Mouse (Mus musculus): ENCODE data around the gene Adam23. TPM values are rescaled to one million over a fixed set of nuclear protein-coding genes. Genes with fewer than 3 reads are reported as not detected.

Adam23 gene
- total RNA-seq, 1 experiment from 2014 or later, result not detected

Other genes with a start within 250 kb of the Adam23 start
- not detected in 2 replicates for gene Gpr1, start 231.3 kb upstream of the Adam23 start, total RNA-seq (2017)
- gene Zdbf2, start 172.6 kb upstream of the Adam23 start, total RNA-seq (2017), result 0.06 and 0.20 TPM in 2 replicates
- not detected in 2 replicates for gene Gm39653, start 170.1 kb downstream of the Adam23 start, total RNA-seq (2017)
- gene Dytn, start 241.0 kb downstream of the Adam23 start, total RNA-seq (2017), result not detected in 2 replicates